Mouse (Mus musculus) urinary bladder, postnatal 4 days (tissue): ENCODE results near the gene Mlh3.

Source experiments
- DNase-seq, 2 experiments: peaks; one replicate each; pipeline ENCODE4 v3.0.0; 2021 to 2022; ENCODE audit warnings: low spot score in 2 of 2

The Mlh3 gene

GRCm38 (mm10) chr12:85227876-85228599 lies 42.4 kb downstream of the Mlh3 start:
- DNase-seq, result no peak

GRCm38 (mm10) chr12:85227227-85227626 lies 43.2 kb downstream of the Mlh3 start:
- DNase-seq, result no peak

GRCm38 (mm10) chr12:85219905-85220290 lies 50.5 kb downstream of the Mlh3 start:
- DNase-seq, result no peak

- DNase-seq, result peak; percentile 98
These were observed 51.0 kb downstream of the Mlh3 start, which contains the start of gene Eif2b2 for GRCm38 (mm10) chr12:85219236-85219904. Gene Eif2b2 (plus strand): TSS chr12:85219481.

- no peak for DNase-seq
These were observed 52.6 kb downstream of the Mlh3 start for GRCm38 (mm10) chr12:85217733-85218310.

GRCm38 (mm10) chr12:85215031-85215430 lies 55.4 kb downstream of the Mlh3 start:
- DNase-seq, result no peak

- DNase-seq, result no peak
These were observed 61.7 kb downstream of the Mlh3 start for GRCm38 (mm10) chr12:85208687-85209199.

GRCm38 (mm10) chr12:85205425-85205824 lies 65.0 kb downstream of the Mlh3 start:
- no peak for DNase-seq

- DNase-seq, result no peak
These were observed 66.3 kb downstream of the Mlh3 start for GRCm38 (mm10) chr12:85204105-85204504.

- DNase-seq, result no peak
These were observed 66.7 kb downstream of the Mlh3 start for GRCm38 (mm10) chr12:85203699-85204098.

- no peak for DNase-seq
These were observed 68.2 kb downstream of the Mlh3 start for GRCm38 (mm10) chr12:85202191-85202590.

GRCm38 (mm10) chr12:85201830-85202147 lies 68.6 kb downstream of the Mlh3 start:
- DNase-seq, result no peak

- DNase-seq, result no peak
These were observed 69.2 kb downstream of the Mlh3 start for GRCm38 (mm10) chr12:85200929-85201829.

GRCm38 (mm10) chr12:85199954-85200353 lies 70.4 kb downstream of the Mlh3 start:
- DNase-seq, result no peak

GRCm38 (mm10) chr12:85197936-85198335 lies 72.5 kb downstream of the Mlh3 start:
- DNase-seq, result no peak

- DNase-seq, result no peak
These were observed 73.0 kb downstream of the Mlh3 start for GRCm38 (mm10) chr12:85197371-85197770.

GRCm38 (mm10) chr12:85196191-85196590 lies 74.2 kb downstream of the Mlh3 start:
- DNase-seq, result no peak

GRCm38 (mm10) chr12:85195086-85195485 lies 75.3 kb downstream of the Mlh3 start:
- no peak for DNase-seq

- DNase-seq, result peak; percentile 82 to 83
These were observed 75.8 kb downstream of the Mlh3 start for GRCm38 (mm10) chr12:85194623-85195018.

- DNase-seq, result no peak
These were observed 76.3 kb downstream of the Mlh3 start for GRCm38 (mm10) chr12:85193923-85194622.

- DNase-seq, result no peak
These were observed 77.3 kb downstream of the Mlh3 start for GRCm38 (mm10) chr12:85193146-85193545.
